Mouse (Mus musculus): ENCODE measurements around the gene Asprv1.

DNA sequence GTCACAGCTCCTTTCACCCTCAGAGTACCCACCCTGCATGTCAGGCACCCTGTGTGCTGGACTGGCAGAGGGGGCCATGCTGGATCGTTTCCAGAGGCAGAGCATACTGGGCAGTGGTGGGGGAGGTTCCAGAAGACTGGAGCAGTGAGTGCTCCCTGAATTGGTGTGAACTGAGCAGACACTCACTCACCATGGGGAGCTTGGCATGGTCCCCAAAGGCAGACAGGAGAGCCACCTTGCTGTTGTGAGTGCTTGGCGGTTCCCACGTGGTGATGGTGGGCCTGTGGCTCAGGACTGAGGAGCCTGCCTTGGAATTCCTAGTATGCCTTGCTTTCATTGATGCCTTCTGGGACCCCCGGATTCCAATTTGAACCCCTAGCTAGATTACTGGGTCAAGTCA lies 4.8 kb upstream of the Asprv1 start:
- TF ChIP-seq CTCF (IDR thresholded peaks at IDR 0.05; ENCODE audit: low read depth) (no peak), EP300 (IDR thresholded peaks at IDR 0.05; ENCODE audit: low read depth) (no peak)
